Comparison of ENCODE assay signal across 10 mouse cellular contexts in genomic region chr7:130657751-130658150, GRCm38 (mm10).
DNase-seq lines count a peak whose midpoint lies in the region; ATAC-seq and TF ChIP-seq lines count a peak whose summit lies in the region.
"Had no signal": no experiment of that assay in that cellular context is flagged by ENCODE, and none has a peak within 500 bp of the region (broad histone marks: within the 10 kb centered on the region; RNA-seq: fewer than 3 reads in every experiment).

No protein-coding gene starts in this region.

- no peak overlapping the region for H3K9ac ChIP-seq in heart, embryonic 15.5 days
- no peak overlapping the region for H3K9ac ChIP-seq in hindbrain, embryonic 16.5 days (ENCODE audit: low read depth, low read length)
- H3K9ac ChIP-seq in liver, embryonic 12.5 days: no peak overlapping the region
- H3K9ac ChIP-seq: embryonic facial prominence, embryonic 15.5 days; midbrain, embryonic 12.5 days had no signal

- peaks cover 83% of the 10 kb centered on the region for H3K4me1 ChIP-seq in heart, embryonic 15.5 days (replicated peaks)
- no peaks in the 10 kb centered on the region for H3K4me1 ChIP-seq in hindbrain, embryonic 16.5 days (ENCODE audit: control insufficient read depth, insufficient read depth, low read depth, low read length)
- H3K4me1 ChIP-seq in liver, embryonic 12.5 days: peaks cover 20% of the 10 kb centered on the region

- H3K4me3 ChIP-seq in layer of hippocampus, adult 2 months: no peak overlapping the region
- no peak overlapping the region for H3K4me3 ChIP-seq in heart, embryonic 15.5 days
- no peak overlapping the region for H3K4me3 ChIP-seq in hindbrain, embryonic 16.5 days (ENCODE audit: low read length)
- no peak overlapping the region for H3K4me3 ChIP-seq in liver, embryonic 12.5 days
- H3K4me3 ChIP-seq: embryonic facial prominence, embryonic 15.5 days; midbrain, embryonic 12.5 days had no signal

- WGBS in heart, embryonic 15.5 days: 30% methylated on average over 13 of the region's 13 CpGs
- 86% methylated on average over 13 of the region's 13 CpGs for WGBS in hindbrain, embryonic 16.5 days
- WGBS in liver, embryonic 12.5 days (ENCODE audit: insufficient replicate concordance): 40% methylated on average over 13 of the region's 13 CpGs

- ATAC-seq in common myeloid progenitor, adult 5-6 weeks (replicated peaks; ENCODE audit: low read depth, poor library complexity, severe bottlenecking): peak; percentile 63
- peak; percentile 8; the same call in 1 of the 2 replicates for ATAC-seq in heart, embryonic 15.5 days (replicated peaks; ENCODE audit: insufficient number of reproducible peaks, insufficient read depth, low FRiP score, low read depth)
- no peak for ATAC-seq in hindbrain, embryonic 16.5 days
- no peak for ATAC-seq in liver, embryonic 12.5 days

- H3K4me2 ChIP-seq in heart, embryonic 15.5 days: 0 out of 2 replicates have a peak overlapping the region, but pooled peaks have one; percentile 21
- no peak overlapping the region for H3K4me2 ChIP-seq in hindbrain, embryonic 16.5 days (ENCODE audit: low read length)
- H3K4me2 ChIP-seq in liver, embryonic 12.5 days: no peak overlapping the region
- H3K4me2 ChIP-seq: embryonic facial prominence, embryonic 15.5 days; midbrain, embryonic 12.5 days had no signal

- DNase-seq in layer of hippocampus, adult 2 months (ENCODE audit: low spot score in 2 of 2): no peak
- DNase-seq in layer of hippocampus, postnatal 36 days: no peak
- peak; percentile 72 for DNase-seq in lung, postnatal 14 days
- DNase-seq in layer of hippocampus, adult 18-20 months (ENCODE audit: low spot score in 2 of 2): no peak

- no peak for TF ChIP-seq CTCF in layer of hippocampus, adult 2 months (conservative IDR thresholded peaks at IDR 0.05)

- H3K27me3 ChIP-seq in heart, embryonic 15.5 days: no peaks in the 10 kb centered on the region
- no peaks in the 10 kb centered on the region for H3K27me3 ChIP-seq in hindbrain, embryonic 16.5 days (replicated peaks; ENCODE audit: control insufficient read depth, insufficient read depth, low read length)
- H3K27me3 ChIP-seq in liver, embryonic 12.5 days (replicated peaks): no peaks in the 10 kb centered on the region
- H3K27me3 ChIP-seq: embryonic facial prominence, embryonic 15.5 days; midbrain, embryonic 12.5 days had no signal

- H3K9me3 ChIP-seq in heart, embryonic 15.5 days (replicated peaks): no peaks in the 10 kb centered on the region
- no peaks in the 10 kb centered on the region for H3K9me3 ChIP-seq in hindbrain, embryonic 16.5 days (ENCODE audit: control insufficient read depth, low read length)
- no peaks in the 10 kb centered on the region for H3K9me3 ChIP-seq in liver, embryonic 12.5 days (replicated peaks)
- H3K9me3 ChIP-seq: embryonic facial prominence, embryonic 15.5 days; midbrain, embryonic 12.5 days had no signal

- 0 out of 2 replicates have a peak, but pooled peaks cover 4% of the 10 kb centered on the region for H3K36me3 ChIP-seq in heart, embryonic 15.5 days
- no peaks in the 10 kb centered on the region for H3K36me3 ChIP-seq in hindbrain, embryonic 16.5 days (ENCODE audit: control insufficient read depth, insufficient read depth, low read length)
- no peaks in the 10 kb centered on the region for H3K36me3 ChIP-seq in liver, embryonic 12.5 days
- H3K36me3 ChIP-seq: embryonic facial prominence, embryonic 15.5 days; midbrain, embryonic 12.5 days had no signal

- peak overlapping the region; percentile 32; the same call in 1 of the 2 replicates for H3K27ac ChIP-seq in layer of hippocampus, adult 2 months
- peak overlapping the region; percentile 35 for H3K27ac ChIP-seq in heart, embryonic 15.5 days
- no peak overlapping the region for H3K27ac ChIP-seq in hindbrain, embryonic 16.5 days (ENCODE audit: low read depth, low read length)
- H3K27ac ChIP-seq in liver, embryonic 12.5 days: no peak overlapping the region
- H3K27ac ChIP-seq: embryonic facial prominence, embryonic 15.5 days; midbrain, embryonic 12.5 days had no signal

Comparison
In these comparisons a context has a peak if more than half of its experiments do, and no peak if none do; other contexts are left out.
1. H3K27ac ChIP-seq: peak in layer of hippocampus, adult 2 months (single experiment) and heart, embryonic 15.5 days (single experiment); none in hindbrain, embryonic 16.5 days (single experiment) and liver, embryonic 12.5 days (single experiment).
2. ATAC-seq: peak in common myeloid progenitor, adult 5-6 weeks (single experiment) and heart, embryonic 15.5 days (single experiment); none in hindbrain, embryonic 16.5 days (single experiment) and liver, embryonic 12.5 days (single experiment).